Mouse (Mus musculus) testis, adult 2 months (tissue): ENCODE results near the gene Sae1. TPM values are rescaled to one million over a fixed set of nuclear protein-coding genes. Genes with fewer than 3 reads are reported as not detected.
"Not testable (repeated sequence)": the region's sequence is repeated elsewhere in the genome, so short reads cannot be mapped to it uniquely, and the experiment has no call there.

Experiments used
- H3K27ac ChIP-seq: fragments of 200-500 bp; 2 replicates; pipeline ENCODE4 v1.5.1; 2012; ENCODE audit warnings: low read depth, low read length; ENCODE audit not compliant: control insufficient read depth, insufficient read depth
- H3K27me3 ChIP-seq: fragments of 200-500 bp; 2 replicates; pipeline ENCODE4 v1.6.1; 2012; ENCODE audit warnings: mild to moderate bottlenecking, low read length, moderate library complexity; ENCODE audit not compliant: control insufficient read depth, insufficient read depth
- H3K36me3 ChIP-seq: fragments of 200-500 bp; 2 replicates; pipeline ENCODE4 v1.6.1; 2012; ENCODE audit warnings: mild to moderate bottlenecking, low read length; ENCODE audit not compliant: control insufficient read depth, insufficient read depth
- H3K4me1 ChIP-seq: fragments of 200-500 bp; 2 replicates; pipeline ENCODE4 v1.6.1; 2012; ENCODE audit warnings: low read length; ENCODE audit not compliant: control insufficient read depth, insufficient read depth
- H3K4me3 ChIP-seq: fragments of 200-500 bp; 2 replicates; pipeline ENCODE4 v1.5.1; 2012; ENCODE audit warnings: low read depth, mild to moderate bottlenecking, low read length, moderate library complexity, mixed read lengths; ENCODE audit not compliant: control insufficient read depth
- CTCF ChIP-seq: fragments of 200-500 bp; IDR thresholded peaks from 2 replicates; pipeline ENCODE4 v1.5.1; 2012; ENCODE audit warnings: low read depth, mild to moderate bottlenecking, inconsistent platforms, low read length, moderate library complexity; ENCODE audit not compliant: control insufficient read depth, insufficient read depth, insufficient replicate concordance
- POLR2A ChIP-seq: fragments of 200-500 bp; IDR thresholded peaks from 2 replicates; pipeline ENCODE4 v1.6.1; 2012; ENCODE audit warnings: low read depth, mild to moderate bottlenecking, inconsistent platforms, low read length, moderate library complexity; ENCODE audit not compliant: control insufficient read depth
- polyA plus RNA-seq: library from polyadenylated mRNA; depleted of rRNA; stranded (reverse); fragments of >200 nt; gene quantifications from 2 replicates; pipeline ENCODE4 v1.2.3, GENCODE M21; 2012

The Sae1 gene
- polyA plus RNA-seq, 1 experiment = 61.4 TPM

DNA sequence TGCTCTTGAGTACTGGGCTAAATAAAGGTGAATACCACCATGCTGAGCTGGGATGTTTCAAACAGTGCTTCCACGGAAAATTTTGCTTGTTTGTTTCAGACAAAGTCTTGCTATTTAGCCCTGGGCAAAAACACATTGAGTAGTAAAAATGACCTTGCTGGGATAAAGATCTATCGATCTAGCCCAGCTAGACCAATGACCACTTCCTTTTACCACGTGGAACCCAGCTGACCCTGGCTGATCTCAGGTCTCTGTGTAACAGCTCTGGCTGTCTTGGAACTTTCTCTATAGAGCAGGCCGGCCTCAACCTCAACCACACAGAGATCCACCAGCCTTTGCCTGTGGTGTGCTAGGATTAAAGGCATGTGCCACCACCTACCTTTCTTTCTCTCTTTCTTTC is 9.9 kb upstream of the Sae1 start:
- no peak for TF ChIP-seq CTCF
- no peak for TF ChIP-seq POLR2A
- Histone ChIP-seq H3K4me3 (no peak overlapping the region), H3K4me1 (peaks cover 17% of the 10 kb centered on the region), H3K27me3 (no peaks in the 10 kb centered on the region), H3K36me3 (no peaks in the 10 kb centered on the region), H3K27ac (no peak overlapping the region)

DNA sequence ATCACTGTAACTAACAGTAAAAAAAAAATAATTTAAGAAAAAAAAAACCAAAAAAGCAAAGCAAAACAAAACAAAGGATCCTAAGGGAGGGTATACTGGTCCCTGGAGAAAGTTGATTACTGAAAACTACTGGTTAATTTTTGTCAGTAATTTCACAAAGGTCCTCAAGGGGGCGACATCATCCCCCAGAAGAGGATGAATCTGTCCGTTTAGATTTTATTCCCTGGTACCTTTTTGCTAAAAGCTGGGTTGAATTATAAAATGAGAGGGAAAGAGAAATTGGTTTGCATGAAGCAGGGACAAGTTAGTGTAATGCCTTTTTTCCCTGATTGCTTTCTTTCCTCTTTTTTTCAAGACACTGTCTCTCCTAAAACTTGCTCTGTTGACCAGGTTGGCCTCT is 8.3 kb upstream of the Sae1 start:
- no peak overlapping the region for H3K27ac ChIP-seq
- H3K27me3 ChIP-seq = no peaks in the 10 kb centered on the region
- no peak overlapping the region for H3K4me3 ChIP-seq
- H3K36me3 ChIP-seq = no peaks in the 10 kb centered on the region
- TF ChIP-seq CTCF = no peak
- no peak for TF ChIP-seq POLR2A
- H3K4me1 ChIP-seq = peaks cover 10% of the 10 kb centered on the region

DNA sequence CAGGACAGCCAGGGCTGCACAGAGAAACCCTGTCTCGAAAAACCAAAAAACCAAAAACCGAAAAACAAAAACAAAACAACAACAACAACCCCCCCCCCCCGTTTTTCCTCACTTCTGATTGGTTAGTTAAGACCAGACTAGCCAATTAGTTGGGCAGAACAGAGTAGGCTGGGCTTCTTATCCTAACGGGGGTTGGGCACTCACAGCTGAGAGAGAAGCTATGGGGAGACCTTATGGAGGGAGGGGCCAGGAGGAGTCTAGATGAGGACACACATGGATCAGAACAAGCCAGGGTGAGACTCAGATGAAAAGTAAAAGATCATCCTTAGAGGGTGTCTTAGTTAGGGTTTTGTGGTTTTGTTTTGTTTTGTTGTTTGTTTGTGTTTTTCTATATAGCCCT is 5.3 kb upstream of the Sae1 start:
- no peaks in the 10 kb centered on the region for H3K4me1 ChIP-seq
- no peaks in the 10 kb centered on the region for H3K27me3 ChIP-seq
- no peak overlapping the region for H3K4me3 ChIP-seq
- TF ChIP-seq POLR2A (no peak), CTCF (no peak)
- no peak overlapping the region for H3K27ac ChIP-seq
- no peaks in the 10 kb centered on the region for H3K36me3 ChIP-seq

DNA sequence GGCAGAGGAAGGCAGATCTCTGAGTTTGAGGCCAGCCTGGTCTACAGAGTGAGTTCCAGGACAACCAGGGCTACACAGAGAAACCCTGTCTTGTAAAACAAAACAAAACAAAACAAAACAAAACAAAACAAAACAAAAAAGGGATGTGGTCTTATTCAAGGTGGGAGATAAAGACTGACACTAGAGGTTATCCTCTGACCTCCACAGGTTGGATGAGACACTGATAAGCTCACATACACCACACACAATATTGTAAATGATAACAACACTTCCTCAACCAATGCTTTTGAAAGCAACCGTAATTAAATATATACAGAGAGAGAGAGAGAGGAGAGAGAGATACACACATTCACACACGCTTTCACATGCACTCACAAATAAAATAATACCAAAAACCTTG is 2.3 kb upstream of the Sae1 start:
- not testable (repeated sequence) for H3K4me1 ChIP-seq, H3K27me3 ChIP-seq, H3K27ac ChIP-seq, H3K4me3 ChIP-seq, H3K36me3 ChIP-seq

DNA sequence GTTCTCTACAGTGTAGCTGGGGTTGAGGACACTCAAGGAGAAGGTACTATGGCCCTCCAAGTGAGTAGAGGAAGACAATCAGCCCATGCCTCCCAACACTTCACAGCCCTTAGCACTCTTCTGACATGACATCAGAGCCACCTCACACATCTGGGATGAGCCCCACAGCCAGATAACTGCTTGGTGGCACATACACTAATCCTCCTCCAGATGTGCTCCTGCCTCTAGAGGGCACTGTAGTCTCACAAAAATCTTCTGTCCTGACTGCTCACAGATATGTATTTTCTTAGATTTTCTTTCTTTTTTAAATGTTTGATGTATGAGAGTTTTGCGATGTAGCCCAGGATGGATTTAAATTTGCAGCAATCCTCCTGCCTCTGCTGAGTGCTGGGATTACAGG is 11.1 kb downstream of the Sae1 start:
- peaks cover 3% of the 10 kb centered on the region for H3K36me3 ChIP-seq
- TF ChIP-seq POLR2A (no peak), CTCF (no peak)
- no peaks in the 10 kb centered on the region for H3K27me3 ChIP-seq
- H3K4me1 ChIP-seq = no peaks in the 10 kb centered on the region
- no peak overlapping the region for H3K27ac ChIP-seq
- no peak overlapping the region for H3K4me3 ChIP-seq

DNA sequence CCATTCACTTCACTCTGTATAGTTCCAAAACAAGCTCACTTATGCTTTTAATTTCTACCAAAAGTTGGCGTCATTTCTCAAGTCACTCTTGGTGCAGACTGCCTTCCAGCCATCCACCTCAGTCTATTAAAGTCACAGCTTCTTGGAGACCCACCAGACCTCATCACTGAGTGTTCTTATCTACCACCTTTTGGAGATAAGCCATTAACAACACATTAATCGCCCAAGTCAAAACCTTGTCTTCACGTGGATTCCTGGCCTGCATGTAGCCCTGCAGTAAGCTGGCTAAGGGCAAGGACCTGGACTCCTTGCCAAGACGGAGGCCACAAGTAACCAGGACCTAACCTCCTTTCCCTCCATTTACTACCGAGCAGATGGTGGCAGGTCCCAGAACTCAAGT is 12.6 kb downstream of the Sae1 start:
- no peaks in the 10 kb centered on the region for H3K4me1 ChIP-seq
- no peak overlapping the region for H3K4me3 ChIP-seq
- peaks cover 3% of the 10 kb centered on the region for H3K36me3 ChIP-seq
- H3K27me3 ChIP-seq = no peaks in the 10 kb centered on the region
- H3K27ac ChIP-seq = no peak overlapping the region
- TF ChIP-seq CTCF = no peak
- TF ChIP-seq POLR2A = no peak

DNA sequence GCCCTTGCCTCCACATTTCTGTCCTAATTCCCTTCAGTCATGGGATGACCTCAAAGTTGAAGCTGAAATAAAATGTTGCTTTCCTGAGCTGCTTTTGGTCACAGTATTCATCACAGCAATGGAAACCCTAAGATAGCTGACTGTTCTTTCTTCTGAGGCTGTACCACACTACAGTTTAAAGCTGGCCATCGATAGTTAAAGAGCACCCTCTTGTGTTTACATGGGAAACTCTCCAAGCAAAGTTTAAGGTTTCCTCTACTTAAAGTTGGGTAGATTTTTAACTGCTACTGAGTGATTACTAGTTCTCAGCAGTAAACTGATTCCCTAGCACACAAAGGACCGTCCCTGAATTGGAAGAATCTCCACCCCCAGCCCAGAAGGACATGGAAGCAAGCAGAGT is 13.9 kb downstream of the Sae1 start:
- H3K4me1 ChIP-seq = no peaks in the 10 kb centered on the region
- TF ChIP-seq CTCF = no peak
- no peak for TF ChIP-seq POLR2A
- H3K27ac ChIP-seq = no peak overlapping the region
- H3K27me3 ChIP-seq = no peaks in the 10 kb centered on the region
- peaks cover 3% of the 10 kb centered on the region for H3K36me3 ChIP-seq
- no peak overlapping the region for H3K4me3 ChIP-seq

DNA sequence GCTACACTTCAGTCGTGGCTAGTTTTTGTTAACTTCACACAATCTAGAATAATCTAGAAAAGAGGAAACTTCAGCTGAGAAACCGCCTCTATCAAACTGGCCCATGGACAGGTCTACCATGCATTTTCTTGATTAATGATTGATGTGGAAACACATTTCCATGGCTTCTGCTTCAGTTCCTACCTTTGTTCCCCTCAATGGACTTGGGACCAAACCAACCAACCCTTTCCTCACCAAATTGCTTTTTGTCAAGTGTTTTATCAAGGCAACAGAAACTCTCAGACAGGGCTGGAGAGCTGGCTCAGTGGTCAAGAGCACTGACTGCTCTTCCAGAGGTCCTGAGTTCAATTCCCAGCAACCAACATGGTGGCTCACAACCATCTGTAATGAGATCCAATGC is 17.0 kb downstream of the Sae1 start:
- Histone ChIP-seq H3K27me3 (no peaks in the 10 kb centered on the region), H3K27ac (no peak overlapping the region), H3K36me3 (peaks cover 5% of the 10 kb centered on the region), H3K4me3 (no peak overlapping the region), H3K4me1 (no peaks in the 10 kb centered on the region)
- TF ChIP-seq CTCF = no peak
- TF ChIP-seq POLR2A = no peak

DNA sequence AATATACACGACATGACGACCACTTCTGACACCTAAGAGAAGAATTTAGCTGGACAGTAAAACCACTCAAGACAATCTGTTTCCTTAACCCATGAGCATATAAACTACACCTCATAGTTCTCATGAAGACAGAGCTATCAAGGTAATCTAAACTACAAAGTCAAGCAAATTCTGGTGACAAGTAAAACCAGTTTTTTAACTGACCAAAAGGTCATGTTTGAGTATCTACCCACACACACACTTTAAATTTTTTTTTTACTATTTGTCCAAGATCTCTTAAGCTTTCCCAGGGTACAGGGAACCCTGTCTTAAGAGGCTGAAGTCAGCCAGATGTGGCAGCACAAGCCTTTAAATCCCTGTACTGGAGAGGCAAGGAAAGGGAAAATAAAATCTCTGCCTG is 18.8 kb downstream of the Sae1 start:
- H3K4me3 ChIP-seq = no peak overlapping the region
- peaks cover 5% of the 10 kb centered on the region for H3K36me3 ChIP-seq
- TF ChIP-seq CTCF (no peak), POLR2A (no peak)
- no peak overlapping the region for H3K27ac ChIP-seq
- no peaks in the 10 kb centered on the region; the same call in 1 of the 2 replicates for H3K4me1 ChIP-seq
- no peaks in the 10 kb centered on the region for H3K27me3 ChIP-seq
